Mouse (Mus musculus) embryonic fibroblast, embryonic 13.5 days (primary cell): Measurements from ENCODE around the gene Ddhd1.
"Not testable (repeated sequence)": the region's sequence is repeated elsewhere in the genome, so short reads cannot be mapped to it uniquely, and the experiment has no call there.

Source experiments
- CTCF ChIP-seq: IDR thresholded peaks from 2 replicates; pipeline ENCODE4 v1.5.1; 2011; ENCODE audit warnings: mild to moderate bottlenecking, control low read depth, low read length, moderate library complexity, borderline replicate concordance; ENCODE audit not compliant: insufficient read depth
- POLR2A ChIP-seq: IDR thresholded peaks from 2 replicates; pipeline ENCODE4 v1.6.1; 2011; ENCODE audit warnings: low read depth, mild to moderate bottlenecking, control low read depth, low read length, moderate library complexity

GRCm38 (mm10) chr14:45580923-45581827, 76.8 kb downstream of the Ddhd1 start:
- not testable (repeated sequence) for TF ChIP-seq CTCF, POLR2A
